Mouse (Mus musculus) gastrocnemius, postnatal 10 days (tissue): ENCODE measurements around the gene Ankrd60. TPM values are rescaled to one million over a fixed set of nuclear protein-coding genes. Genes with fewer than 3 reads are reported as not detected.

ENCODE experiments used
- DNase-seq: peaks from one replicate; pipeline ENCODE4 v3.0.0; 2021; ENCODE audit warnings: mixed read lengths
- long read RNA-seq, 2 experiments: library from polyadenylated mRNA; stranded (forward); transcript quantifications; one replicate each; pipeline ENCODE4 v2.0.0; 2021
- total RNA-seq, 2 experiments: library from RNA; stranded (reverse); gene quantifications; 2 replicates each; pipeline ENCODE4 v1.2.3; 2021

Gene Ankrd60
- not detected for total RNA-seq
- long read RNA-seq, experiment 1 = 0 reads
- long read RNA-seq, experiment 2 = 0 reads

GRCm38 (mm10) chr2:173577669-173578557 is at the start of gene Ankrd60:
Gene Ankrd60, minus strand, starts transcription at chr2:173578365.
- DNase-seq = peak; percentile 35

- DNase-seq = no peak
These were observed 47.6 kb upstream of the Ankrd60 start for GRCm38 (mm10) chr2:173625786-173626185.

GRCm38 (mm10) chr2:173624667-173625066 is 46.5 kb upstream of the Ankrd60 start:
- DNase-seq = no peak

- DNase-seq = peak; percentile 17
These were observed 44.0 kb upstream of the Ankrd60 start for GRCm38 (mm10) chr2:173622173-173622601.

- DNase-seq = no peak
These were observed 42.5 kb upstream of the Ankrd60 start for GRCm38 (mm10) chr2:173620645-173621044.

- no peak for DNase-seq
These were observed 41.0 kb upstream of the Ankrd60 start for GRCm38 (mm10) chr2:173619132-173619531.

GRCm38 (mm10) chr2:173616156-173616555 is 38.0 kb upstream of the Ankrd60 start:
- no peak for DNase-seq

- no peak for DNase-seq
These were observed 37.4 kb upstream of the Ankrd60 start for GRCm38 (mm10) chr2:173615378-173616081.

GRCm38 (mm10) chr2:173608020-173608958 is 30.1 kb upstream of the Ankrd60 start:
- DNase-seq = peak; percentile 44

- DNase-seq = no peak
These were observed 28.2 kb upstream of the Ankrd60 start for GRCm38 (mm10) chr2:173606415-173606804.

GRCm38 (mm10) chr2:173605713-173606414 is 27.7 kb upstream of the Ankrd60 start:
- DNase-seq = no peak

- DNase-seq = no peak
These were observed 23.7 kb upstream of the Ankrd60 start for GRCm38 (mm10) chr2:173601861-173602260.

- DNase-seq = no peak
These were observed 17.2 kb upstream of the Ankrd60 start for GRCm38 (mm10) chr2:173595374-173595781.

- no peak for DNase-seq
These were observed 16.3 kb upstream of the Ankrd60 start for GRCm38 (mm10) chr2:173594313-173595063.

- DNase-seq = no peak
These were observed 15.7 kb upstream of the Ankrd60 start for GRCm38 (mm10) chr2:173593841-173594240.

GRCm38 (mm10) chr2:173592781-173593180 is 14.6 kb upstream of the Ankrd60 start:
- DNase-seq = no peak

- DNase-seq = no peak
These were observed 9.2 kb upstream of the Ankrd60 start for GRCm38 (mm10) chr2:173587411-173587810.

- peak; percentile 87 for DNase-seq
These were observed 8.2 kb upstream of the Ankrd60 start for GRCm38 (mm10) chr2:173586118-173586968.

- peak; percentile 42 for DNase-seq
These were observed 7.4 kb upstream of the Ankrd60 start for GRCm38 (mm10) chr2:173585387-173586117.
